Mouse (Mus musculus) CH12F3 (cell line): ENCODE results near the gene Agxt2.

Experiments used
- in situ Hi-C: fragments of 300-500 bp; cut with MboI; formaldehyde crosslinking; loops from 2 replicates; pipeline ENCODE4 v1.14.3; 2020; ENCODE audit warnings: low sequenced_read_pairs

Agxt2 gene

GRCm38 (mm10) chr15:10426124-10426523 lies 67.8 kb downstream of the Agxt2 start:
- in situ Hi-C loops: no loop called here

GRCm38 (mm10) chr15:10426545-10427266 lies 68.4 kb downstream of the Agxt2 start:
- in situ Hi-C loops: no loop called here

GRCm38 (mm10) chr15:10436893-10437292 lies 78.6 kb downstream of the Agxt2 start:
- in situ Hi-C loops: no loop called here

GRCm38 (mm10) chr15:10439963-10440362 lies 81.6 kb downstream of the Agxt2 start:
- in situ Hi-C loops: no loop called here

- in situ Hi-C loops: no loop called here
Observed at GRCm38 (mm10) chr15:10441493-10441892, 83.2 kb downstream of the Agxt2 start.

GRCm38 (mm10) chr15:10442275-10442674 lies 83.9 kb downstream of the Agxt2 start:
- in situ Hi-C loops: no loop called here

- in situ Hi-C loops: no loop called here
Observed at GRCm38 (mm10) chr15:10447102-10447501, 88.8 kb downstream of the Agxt2 start.
